27 mouse cellular contexts compared by ENCODE assay signal in genomic region chr12:53826812-53827211, GRCm38 (mm10).
DNase-seq lines count a peak whose midpoint lies in the region; ATAC-seq and TF ChIP-seq lines count a peak whose summit lies in the region.
"Had no signal": no experiment of that assay in that cellular context is flagged by ENCODE, and none has a peak within 500 bp of the region (broad histone marks: within the 10 kb centered on the region; RNA-seq: fewer than 3 reads in every experiment).

No protein-coding gene starts in this region.

- H3K9ac ChIP-seq in hindbrain, embryonic 12.5 days: no peak overlapping the region
- no peak overlapping the region for H3K9ac ChIP-seq in hindbrain, embryonic 11.5 days (ENCODE audit: low read depth, low read length)
- no peak overlapping the region for H3K9ac ChIP-seq in forebrain, embryonic 15.5 days (replicated peaks)
- no peak overlapping the region for H3K9ac ChIP-seq in hindbrain, embryonic 16.5 days (ENCODE audit: low read depth, low read length)
- H3K9ac ChIP-seq: embryonic facial prominence, embryonic 15.5 days; heart, embryonic 13.5 days; limb, embryonic 15.5 days; liver, embryonic 15.5 days; lung, embryonic 15.5 days; neural tube, embryonic 12.5 days had no signal

- no peak for DNase-seq in hindbrain, embryonic 11.5 days (ENCODE audit: low spot score)
- DNase-seq in layer of hippocampus, adult 2 months (ENCODE audit: low spot score in 2 of 2): no peak
- no peak for DNase-seq in layer of hippocampus, adult 18-20 months (ENCODE audit: low spot score in 2 of 2)
- DNase-seq in left cerebral cortex, postnatal 4 days: no peak
- DNase-seq: adrenal gland, postnatal 36 days; B cell, adult 2 months; cerebellum, adult 9-11 months; gastrocnemius, postnatal 14 days; heart, adult 18-20 months; kidney, adult 2 months; kidney, postnatal 4 days; thymus, postnatal 14 days had no signal

- no peak for ATAC-seq in hindbrain, embryonic 12.5 days (ENCODE audit: low FRiP score)
- ATAC-seq in hindbrain, embryonic 11.5 days (ENCODE audit: low FRiP score): no peak
- ATAC-seq in forebrain, embryonic 15.5 days (replicated peaks): no peak; the same call in 1 of the 2 replicates
- peak; percentile 37; the same call in 1 of the 2 replicates for ATAC-seq in hindbrain, embryonic 16.5 days
- ATAC-seq: inflammation-experienced regulatory T-cells, adult 6 months; Patski had no signal

- no peak overlapping the region for H3K4me2 ChIP-seq in hindbrain, embryonic 12.5 days (replicated peaks)
- no peak overlapping the region for H3K4me2 ChIP-seq in hindbrain, embryonic 11.5 days (replicated peaks; ENCODE audit: low read depth, low read length)
- no peak overlapping the region for H3K4me2 ChIP-seq in forebrain, embryonic 15.5 days (replicated peaks)
- no peak overlapping the region for H3K4me2 ChIP-seq in hindbrain, embryonic 16.5 days (ENCODE audit: low read length)
- H3K4me2 ChIP-seq: embryonic facial prominence, embryonic 15.5 days; limb, embryonic 15.5 days; liver, embryonic 15.5 days; lung, embryonic 15.5 days; neural tube, embryonic 12.5 days had no signal

- H3K27ac ChIP-seq in hindbrain, embryonic 12.5 days: peak overlapping the region; percentile 23; the same call in 1 of the 2 replicates
- no peak overlapping the region for H3K27ac ChIP-seq in hindbrain, embryonic 11.5 days (ENCODE audit: low read depth, low read length)
- H3K27ac ChIP-seq in layer of hippocampus, adult 2 months: peak overlapping the region; percentile 3; the same call in 1 of the 2 replicates
- H3K27ac ChIP-seq in forebrain, embryonic 15.5 days (replicated peaks): peak overlapping the region; percentile 57
- no peak overlapping the region for H3K27ac ChIP-seq in hindbrain, embryonic 16.5 days (ENCODE audit: low read depth, low read length)
- H3K27ac ChIP-seq: heart, embryonic 13.5 days; left cerebral cortex, adult 2 months; limb, embryonic 15.5 days; liver, embryonic 15.5 days; lung, embryonic 15.5 days; macrophage; neural tube, embryonic 12.5 days had no signal

- H3K27me3 ChIP-seq in hindbrain, embryonic 12.5 days: no peaks in the 10 kb centered on the region
- H3K27me3 ChIP-seq in hindbrain, embryonic 11.5 days (ENCODE audit: control insufficient read depth, insufficient read depth, low read length): no peaks in the 10 kb centered on the region
- H3K27me3 ChIP-seq in forebrain, embryonic 15.5 days: no peaks in the 10 kb centered on the region
- H3K27me3 ChIP-seq in hindbrain, embryonic 16.5 days (replicated peaks; ENCODE audit: control insufficient read depth, insufficient read depth, low read length): no peaks in the 10 kb centered on the region
- H3K27me3 ChIP-seq: CH12.LX; embryonic facial prominence, embryonic 15.5 days; heart, embryonic 13.5 days; limb, embryonic 15.5 days; liver, embryonic 15.5 days; lung, embryonic 15.5 days; neural tube, embryonic 12.5 days; Patski had no signal

- intact Hi-C loops in left cerebral cortex, postnatal 4 days (cut with DNase I): no loop called here

- peaks cover 17% of the 10 kb centered on the region for H3K4me1 ChIP-seq in hindbrain, embryonic 12.5 days
- H3K4me1 ChIP-seq in hindbrain, embryonic 11.5 days (replicated peaks; ENCODE audit: control insufficient read depth, insufficient read depth, low read length): no peaks in the 10 kb centered on the region
- peaks cover 20% of the 10 kb centered on the region for H3K4me1 ChIP-seq in forebrain, embryonic 15.5 days
- peaks cover 2% of the 10 kb centered on the region for H3K4me1 ChIP-seq in hindbrain, embryonic 16.5 days (ENCODE audit: control insufficient read depth, insufficient read depth, low read depth, low read length)
- H3K4me1 ChIP-seq: lung, embryonic 15.5 days had no signal

- H3K4me3 ChIP-seq in hindbrain, embryonic 12.5 days: no peak overlapping the region
- H3K4me3 ChIP-seq in hindbrain, embryonic 11.5 days (ENCODE audit: low read depth, low read length): no peak overlapping the region
- no peak overlapping the region for H3K4me3 ChIP-seq in layer of hippocampus, adult 2 months
- H3K4me3 ChIP-seq in forebrain, embryonic 15.5 days: no peak overlapping the region
- no peak overlapping the region for H3K4me3 ChIP-seq in hindbrain, embryonic 16.5 days (ENCODE audit: low read length)
- H3K4me3 ChIP-seq: embryonic facial prominence, embryonic 15.5 days; heart, embryonic 13.5 days; left cerebral cortex, adult 2 months; limb, embryonic 15.5 days; liver, embryonic 15.5 days; lung, embryonic 15.5 days; neural tube, embryonic 12.5 days had no signal

- H3K9me3 ChIP-seq in hindbrain, embryonic 12.5 days (replicated peaks): no peaks in the 10 kb centered on the region
- H3K9me3 ChIP-seq in hindbrain, embryonic 11.5 days (ENCODE audit: control insufficient read depth, low read length): no peaks in the 10 kb centered on the region
- H3K9me3 ChIP-seq in forebrain, embryonic 15.5 days: no peaks in the 10 kb centered on the region
- no peaks in the 10 kb centered on the region for H3K9me3 ChIP-seq in hindbrain, embryonic 16.5 days (ENCODE audit: control insufficient read depth, low read length)
- H3K9me3 ChIP-seq: embryonic facial prominence, embryonic 15.5 days; heart, embryonic 13.5 days; limb, embryonic 15.5 days; liver, embryonic 15.5 days; lung, embryonic 15.5 days; neural tube, embryonic 12.5 days had no signal

- H3K36me3 ChIP-seq in hindbrain, embryonic 12.5 days: no peaks in the 10 kb centered on the region
- H3K36me3 ChIP-seq in hindbrain, embryonic 11.5 days (ENCODE audit: control insufficient read depth, insufficient read depth, low read length): no peaks in the 10 kb centered on the region
- H3K36me3 ChIP-seq in forebrain, embryonic 15.5 days: no peaks in the 10 kb centered on the region
- no peaks in the 10 kb centered on the region for H3K36me3 ChIP-seq in hindbrain, embryonic 16.5 days (ENCODE audit: control insufficient read depth, insufficient read depth, low read length)
- H3K36me3 ChIP-seq: embryonic facial prominence, embryonic 15.5 days; G1E; heart, embryonic 13.5 days; limb, embryonic 15.5 days; liver, embryonic 15.5 days; lung, embryonic 15.5 days; neural tube, embryonic 12.5 days had no signal

- TF ChIP-seq CTCF in layer of hippocampus, adult 2 months (conservative IDR thresholded peaks at IDR 0.05): no peak

- WGBS in hindbrain, embryonic 12.5 days: 59% methylated on average over 3 of the region's 3 CpGs
- WGBS in hindbrain, embryonic 11.5 days: 69% methylated on average over 3 of the region's 3 CpGs
- 55% methylated on average over 3 of the region's 3 CpGs for WGBS in forebrain, embryonic 15.5 days
- 40% methylated on average over 3 of the region's 3 CpGs for WGBS in hindbrain, embryonic 16.5 days

Comparison
In these comparisons a context has a peak if more than half of its experiments do, and no peak if none do; other contexts are left out.
1. H3K27ac ChIP-seq: peak in hindbrain, embryonic 12.5 days (single experiment), layer of hippocampus, adult 2 months (single experiment) and forebrain, embryonic 15.5 days (single experiment); none in hindbrain, embryonic 11.5 days (single experiment) and hindbrain, embryonic 16.5 days (single experiment).